Mouse (Mus musculus) limb, embryonic 13.5 days (tissue): ENCODE results near the gene Arhgap23. TPM values are rescaled to one million over a fixed set of nuclear protein-coding genes. Genes with fewer than 3 reads are reported as not detected.

ENCODE experiments used
- ATAC-seq: fragments of 200-750 bp; cut with Nextera tagmentation; 2 replicates; pipeline ENCODE4 v1.8.0; 2017; ENCODE audit warnings: low read depth, moderate number of reproducible peaks, moderate TSS enrichment; ENCODE audit not compliant: low FRiP score
- H3K27ac ChIP-seq: fragments of 300-500 bp; sonication (generic); 2 replicates; pipeline ENCODE4 v1.5.1; 2015; ENCODE audit warnings: inconsistent platforms, mild to moderate bottlenecking, moderate library complexity
- H3K27me3 ChIP-seq: fragments of 300-500 bp; sonication (generic); 2 replicates; pipeline ENCODE4 v1.6.1; 2015; ENCODE audit warnings: mild to moderate bottlenecking, inconsistent platforms
- H3K36me3 ChIP-seq: fragments of 300-500 bp; sonication (generic); 2 replicates; pipeline ENCODE4 v1.6.1; 2015; ENCODE audit warnings: inconsistent platforms, mild to moderate bottlenecking, moderate library complexity
- H3K4me1 ChIP-seq: fragments of 300-500 bp; sonication (generic); 2 replicates; pipeline ENCODE4 v1.6.1; 2015; ENCODE audit warnings: inconsistent platforms
- H3K4me2 ChIP-seq: fragments of 300-500 bp; sonication (generic); replicated peaks from 2 replicates; pipeline ENCODE4 v1.6.1; 2015; ENCODE audit warnings: inconsistent platforms, mild to moderate bottlenecking, moderate library complexity
- H3K4me3 ChIP-seq: fragments of 300-500 bp; sonication (generic); 2 replicates; pipeline ENCODE4 v1.5.1; 2015; ENCODE audit warnings: moderate library complexity, mild to moderate bottlenecking, inconsistent platforms
- H3K9ac ChIP-seq: fragments of 300-500 bp; sonication (generic); 2 replicates; pipeline ENCODE4 v1.6.1; 2015; ENCODE audit warnings: mild to moderate bottlenecking, inconsistent platforms
- H3K9me3 ChIP-seq: fragments of 300-500 bp; sonication (generic); 2 replicates; pipeline ENCODE4 v1.6.1; 2016; ENCODE audit warnings: inconsistent platforms
- WGBS: fragments of 180-500 bp; shearing (Covaris S2); methylation state at CpG from one replicate; pipeline ENCODE4 v1.1.7; 2015; 5-methylcytosine and 5-hydroxymethylcytosine counted together
- polyA plus RNA-seq: library from polyadenylated mRNA; unstranded; fragments of >200 nt; fragmentation: Nextera tagmentation; extraction: Ambion mirVana; gene quantifications from 2 replicates; pipeline ENCODE4 v1.2.1, GENCODE M21; 2015

Arhgap23 gene
- polyA plus RNA-seq, 1 experiment from 2014 or later = 7.2 TPM

DNA sequence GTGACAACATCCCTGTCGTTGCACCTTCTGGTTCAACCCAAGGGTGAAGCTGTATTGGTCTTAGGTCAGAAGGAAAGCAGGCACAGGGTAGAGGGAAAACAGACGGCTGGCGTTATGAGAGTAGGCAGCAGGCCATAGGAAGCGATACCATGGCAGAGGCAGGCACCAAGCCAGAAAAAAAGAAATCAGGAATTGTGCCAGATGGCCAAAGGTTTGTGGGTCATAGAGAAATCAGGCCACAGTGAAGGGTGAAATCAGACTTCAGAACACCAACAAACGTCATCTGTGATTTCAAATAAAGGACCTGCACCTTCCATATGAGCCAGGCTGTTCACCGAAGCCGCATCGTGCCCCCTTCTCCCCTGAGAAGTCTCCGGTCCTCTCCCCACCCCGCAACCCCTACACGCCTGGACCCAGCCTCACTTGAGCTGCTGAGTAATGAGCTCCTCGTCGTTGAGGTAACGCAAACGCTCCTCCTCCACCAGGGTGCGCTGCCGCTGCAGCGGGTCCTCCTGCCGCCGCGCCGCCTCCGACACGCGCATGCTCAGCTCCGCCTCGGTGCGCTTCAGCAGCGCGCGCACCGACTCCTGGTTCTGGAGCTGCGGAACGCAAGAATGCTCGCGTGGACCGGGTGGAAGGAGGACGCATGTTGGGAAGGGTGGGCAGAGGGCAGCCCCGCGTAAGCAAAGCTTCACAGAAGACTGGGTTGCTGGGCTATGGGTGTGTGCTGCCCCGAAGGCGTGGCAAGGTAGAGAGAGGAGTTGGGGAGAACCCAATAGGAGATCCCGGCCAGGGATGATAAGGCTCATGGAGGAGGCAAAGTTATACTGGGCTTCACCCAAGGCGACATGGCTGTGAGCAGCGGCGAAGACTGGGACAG is 116.3 kb downstream of the Arhgap23 start:
- 7% methylated on average over 46 of the region's 46 CpGs for WGBS
- no peak overlapping the region for H3K27ac ChIP-seq

GRCm38 (mm10) chr11:97532354-97532753 is 117.0 kb downstream of the Arhgap23 start:
- Histone ChIP-seq H3K9me3 (no peaks in the 10 kb centered on the region), H3K4me2 (peak overlapping the region; percentile 82), H3K27me3 (peaks cover 82% of the 10 kb centered on the region), H3K4me1 (peaks cover 41% of the 10 kb centered on the region), H3K27ac (no peak overlapping the region), H3K9ac (no peak overlapping the region), H3K4me3 (peak overlapping the region; percentile 50), H3K36me3 (no peaks in the 10 kb centered on the region)
- WGBS = 11% methylated on average over 8 of the region's 8 CpGs
- ATAC-seq = no peak; the same call in 1 of the 2 replicates

More for the DNA sequence above, 116.3 kb downstream of the Arhgap23 start:
- peak; percentile 57 for ATAC-seq
- H3K36me3 ChIP-seq = no peaks in the 10 kb centered on the region
- peak overlapping the region; percentile 50 for H3K4me3 ChIP-seq
- H3K4me2 ChIP-seq = peak overlapping the region; percentile 82
- peaks cover 33% of the 10 kb centered on the region for H3K4me1 ChIP-seq
- peaks cover 75% of the 10 kb centered on the region for H3K27me3 ChIP-seq
- no peaks in the 10 kb centered on the region for H3K9me3 ChIP-seq
- peak overlapping the region; percentile 62 for H3K9ac ChIP-seq

- Histone ChIP-seq H3K4me3 (peak overlapping the region; percentile 50), H3K4me1 (peaks cover 45% of the 10 kb centered on the region), H3K27ac (no peak overlapping the region), H3K36me3 (no peaks in the 10 kb centered on the region), H3K9ac (no peak overlapping the region), H3K9me3 (no peaks in the 10 kb centered on the region), H3K27me3 (peaks cover 89% of the 10 kb centered on the region), H3K4me2 (peak overlapping the region; percentile 82)
- ATAC-seq = peak; percentile 21; the same call in 1 of the 2 replicates
- 4% methylated on average over 20 of the region's 20 CpGs for WGBS
Measured at GRCm38 (mm10) chr11:97532950-97533582, 117.7 kb downstream of the Arhgap23 start.

DNA sequence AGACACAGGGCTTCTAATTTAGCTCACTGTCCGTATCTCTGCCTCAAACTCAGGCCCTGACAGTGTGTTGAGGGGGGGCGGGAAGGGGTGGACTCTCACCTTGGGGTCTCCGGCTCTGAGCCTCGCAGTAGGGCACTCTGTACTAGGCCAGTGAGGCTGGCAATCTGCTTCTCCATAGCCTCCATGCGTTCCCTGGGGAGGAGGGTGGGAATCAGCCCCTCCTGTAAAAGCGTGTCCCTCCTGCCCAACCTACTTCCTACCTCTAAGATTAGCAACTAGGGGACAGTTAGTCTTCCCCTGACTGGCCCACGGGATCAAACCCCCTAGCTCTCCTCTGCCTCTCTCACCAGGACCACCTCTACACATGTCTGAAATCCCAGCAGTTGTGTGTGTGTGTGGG is 118.3 kb downstream of the Arhgap23 start:
- ATAC-seq = no peak
- Histone ChIP-seq H3K36me3 (no peaks in the 10 kb centered on the region), H3K4me3 (no peak overlapping the region), H3K9ac (no peak overlapping the region), H3K27me3 (peaks cover 91% of the 10 kb centered on the region), H3K4me1 (peaks cover 45% of the 10 kb centered on the region), H3K4me2 (no peak overlapping the region; the same call in 1 of the 2 replicates), H3K9me3 (0 out of 2 replicates have a peak, but pooled peaks cover 3% of the 10 kb centered on the region), H3K27ac (no peak overlapping the region)
- WGBS = 19% methylated on average over 7 of the region's 7 CpGs

- ATAC-seq = no peak
- 0 out of 2 replicates have a peak, but pooled peaks cover 3% of the 10 kb centered on the region for H3K9me3 ChIP-seq
- H3K36me3 ChIP-seq = no peaks in the 10 kb centered on the region
- peaks cover 45% of the 10 kb centered on the region for H3K4me1 ChIP-seq
- peaks cover 96% of the 10 kb centered on the region for H3K27me3 ChIP-seq
- H3K4me2 ChIP-seq = peak overlapping the region; percentile 58
- 1% methylated on average over 95 of the region's 95 CpGs for WGBS
- peak overlapping the region; percentile 60 for H3K9ac ChIP-seq
- H3K27ac ChIP-seq = no peak overlapping the region
- peak overlapping the region; percentile 34 for H3K4me3 ChIP-seq
Measured at GRCm38 (mm10) chr11:97534442-97535307, 119.3 kb downstream of the Arhgap23 start.

GRCm38 (mm10) chr11:97535308-97535630 is 119.9 kb downstream of the Arhgap23 start:
- WGBS = 27% methylated on average over 5 of the region's 5 CpGs
- ATAC-seq = no peak
- Histone ChIP-seq H3K36me3 (no peaks in the 10 kb centered on the region), H3K27ac (no peak overlapping the region), H3K27me3 (peaks cover 91% of the 10 kb centered on the region), H3K4me1 (peaks cover 46% of the 10 kb centered on the region), H3K4me3 (peak overlapping the region; percentile 34), H3K9me3 (0 out of 2 replicates have a peak, but pooled peaks cover 3% of the 10 kb centered on the region), H3K4me2 (peak overlapping the region; percentile 58), H3K9ac (no peak overlapping the region)

DNA sequence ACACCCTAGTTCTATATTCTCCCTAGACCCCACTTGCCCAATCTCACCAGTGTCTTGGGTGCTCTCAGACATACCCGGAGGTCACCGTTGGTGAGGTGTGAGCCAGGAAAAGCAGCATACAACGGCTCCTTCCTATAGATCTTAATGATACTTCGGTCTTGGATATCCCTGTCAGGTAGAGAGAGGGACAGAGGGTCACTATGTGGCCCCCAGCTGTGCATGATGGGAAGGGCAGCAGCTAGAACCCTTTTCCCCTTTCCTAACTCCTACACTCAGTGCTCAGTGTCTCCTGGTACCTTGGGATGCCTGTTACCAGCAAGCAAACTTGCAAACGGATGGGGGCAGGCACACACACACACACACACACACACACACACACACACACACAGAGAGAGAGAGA is 120.3 kb downstream of the Arhgap23 start:
- no peak for ATAC-seq
- no peak overlapping the region for H3K27ac ChIP-seq
- no peaks in the 10 kb centered on the region for H3K36me3 ChIP-seq
- no peak overlapping the region for H3K4me2 ChIP-seq
- 0 out of 2 replicates have a peak, but pooled peaks cover 3% of the 10 kb centered on the region for H3K9me3 ChIP-seq
- peaks cover 87% of the 10 kb centered on the region for H3K27me3 ChIP-seq
- no peak overlapping the region for H3K9ac ChIP-seq
- H3K4me3 ChIP-seq = no peak overlapping the region
- peaks cover 50% of the 10 kb centered on the region for H3K4me1 ChIP-seq
- 38% methylated on average over 5 of the region's 5 CpGs for WGBS

- WGBS = 13% methylated on average over 35 of the region's 35 CpGs
- peaks cover 56% of the 10 kb centered on the region for H3K4me1 ChIP-seq
- H3K4me2 ChIP-seq = peak overlapping the region; percentile 83
- no peaks in the 10 kb centered on the region for H3K36me3 ChIP-seq
- H3K9me3 ChIP-seq = 0 out of 2 replicates have a peak, but pooled peaks cover 3% of the 10 kb centered on the region
- H3K27ac ChIP-seq = no peak overlapping the region
- 0 out of 2 replicates have a peak overlapping the region, but pooled peaks have one; percentile 65 for H3K9ac ChIP-seq
- H3K4me3 ChIP-seq = peak overlapping the region; percentile 46
- no peak for ATAC-seq
- H3K27me3 ChIP-seq = peaks cover 85% of the 10 kb centered on the region
Measured at GRCm38 (mm10) chr11:97536083-97536747, 120.9 kb downstream of the Arhgap23 start.

- Histone ChIP-seq H3K4me2 (peak overlapping the region; percentile 83), H3K4me3 (peak overlapping the region; percentile 46), H3K27me3 (peaks cover 88% of the 10 kb centered on the region), H3K4me1 (peaks cover 49% of the 10 kb centered on the region), H3K36me3 (no peaks in the 10 kb centered on the region), H3K9ac (peak overlapping the region; percentile 65), H3K27ac (no peak overlapping the region), H3K9me3 (0 out of 2 replicates have a peak, but pooled peaks cover 3% of the 10 kb centered on the region)
- ATAC-seq = no peak
- under 1% methylated on average over 33 of the region's 36 CpGs for WGBS
Measured at GRCm38 (mm10) chr11:97536835-97537579, 121.7 kb downstream of the Arhgap23 start.

DNA sequence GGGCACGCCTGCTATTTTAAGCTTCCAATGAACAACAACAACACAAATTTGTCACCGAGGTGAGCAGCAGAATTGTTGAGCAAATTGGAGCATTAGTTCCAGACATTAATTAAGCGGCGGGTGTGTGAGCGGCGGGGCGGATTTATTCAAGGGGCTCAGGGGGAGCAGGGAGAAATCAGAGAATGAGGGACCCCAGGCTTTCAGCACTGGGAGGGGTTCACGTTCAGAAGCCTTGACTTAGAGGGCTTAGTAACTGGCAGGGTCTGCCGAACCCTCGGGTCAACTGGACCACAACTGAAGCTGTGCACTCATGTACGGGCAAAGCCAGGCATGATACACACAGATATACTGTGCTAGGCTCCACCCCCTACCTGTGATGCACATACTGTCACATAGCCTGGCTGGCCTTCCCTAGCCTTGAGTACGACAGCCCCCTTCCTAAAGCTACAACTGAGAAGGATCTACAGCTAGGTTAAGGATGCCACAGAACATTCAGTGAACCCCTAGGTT is 122.3 kb downstream of the Arhgap23 start:
- 21% methylated on average over 12 of the region's 12 CpGs for WGBS
- no peak overlapping the region for H3K27ac ChIP-seq
- H3K9ac ChIP-seq = no peak overlapping the region; the same call in 1 of the 2 replicates
- peak overlapping the region; percentile 46 for H3K4me3 ChIP-seq
- H3K4me1 ChIP-seq = peaks cover 43% of the 10 kb centered on the region
- H3K9me3 ChIP-seq = 0 out of 2 replicates have a peak, but pooled peaks cover 3% of the 10 kb centered on the region
- H3K36me3 ChIP-seq = no peaks in the 10 kb centered on the region
- H3K27me3 ChIP-seq = peaks cover 87% of the 10 kb centered on the region
- ATAC-seq = no peak
- H3K4me2 ChIP-seq = peak overlapping the region; percentile 83
